Mouse (Mus musculus) liver, embryonic 14.5 days (tissue): ENCODE measurements around the gene Repin1. TPM values are rescaled to one million over a fixed set of nuclear protein-coding genes. Genes with fewer than 3 reads are reported as not detected.

ENCODE experiments used
- ATAC-seq: fragments of 200-750 bp; cut with Nextera tagmentation; 2 replicates; pipeline ENCODE4 v1.8.0; 2017; ENCODE audit warnings: moderate number of reproducible peaks, mild to moderate bottlenecking, moderate library complexity; ENCODE audit not compliant: insufficient read depth
- DNase-seq, 3 experiments: peaks; one replicate each; pipeline ENCODE4 v3.0.0-alpha.2; 2012 to 2013; ENCODE audit warnings: low read depth in 3 of 3, low spot score in 3 of 3
- H3K27ac ChIP-seq: fragments of 300-500 bp; sonication (generic); 2 replicates; pipeline ENCODE4 v1.5.1; 2014; ENCODE audit warnings: moderate library complexity, mild to moderate bottlenecking, control low read depth, inconsistent platforms
- H3K27me3 ChIP-seq: fragments of 300-500 bp; sonication (generic); 2 replicates; pipeline ENCODE4 v1.6.1; 2014; ENCODE audit warnings: mild to moderate bottlenecking, low read length, moderate library complexity; ENCODE audit not compliant: control insufficient read depth, insufficient read depth
- H3K36me3 ChIP-seq: fragments of 300-500 bp; sonication (generic); replicated peaks from 2 replicates; pipeline ENCODE4 v1.6.1; 2014; ENCODE audit warnings: low read depth; ENCODE audit not compliant: control insufficient read depth, insufficient read depth
- H3K4me1 ChIP-seq, 2 experiments: fragments of 200-500 bp in 1 of 2; fragments of 300-500 bp in 1 of 2; sonication (generic) in 1 of 2; replicated peaks; 2 replicates each; pipeline ENCODE4 v1.6.1; 2012 to 2014; ENCODE audit warnings: antibody characterized with exemption in 1 of 2, inconsistent platforms in 1 of 2, low read length in 1 of 2; ENCODE audit not compliant: control insufficient read depth in 2 of 2, insufficient read depth in 2 of 2
- H3K4me2 ChIP-seq: fragments of 300-500 bp; sonication (generic); 2 replicates; pipeline ENCODE4 v1.6.1; 2014; ENCODE audit warnings: low read depth, mild to moderate bottlenecking, control low read depth, moderate library complexity
- H3K4me3 ChIP-seq, 2 experiments: fragments of 200-500 bp in 1 of 2; fragments of 300-500 bp in 1 of 2; sonication (generic) in 1 of 2; 2 replicates each; pipeline ENCODE4 v1.5.1; 2012 to 2014; ENCODE audit warnings: low read depth in 2 of 2, low read length in 2 of 2, mild to moderate bottlenecking in 2 of 2, control low read depth in 1 of 2, inconsistent platforms in 1 of 2, moderate library complexity in 1 of 2; ENCODE audit not compliant: insufficient read depth in 1 of 2
- H3K9ac ChIP-seq: fragments of 300-500 bp; sonication (generic); replicated peaks from 2 replicates; pipeline ENCODE4 v1.6.1; 2014; ENCODE audit warnings: mild to moderate bottlenecking, control low read depth, moderate library complexity
- H3K9me3 ChIP-seq: fragments of 300-500 bp; sonication (generic); 2 replicates; pipeline ENCODE4 v1.6.1; 2016; ENCODE audit warnings: low read length, mixed read lengths; ENCODE audit not compliant: control insufficient read depth
- CTCF ChIP-seq: IDR thresholded peaks from 2 replicates; pipeline ENCODE4 v1.5.1; 2016; ENCODE audit warnings: antibody characterized with exemption, low read depth, control low read depth
- EP300 ChIP-seq: IDR thresholded peaks from 2 replicates; pipeline ENCODE4 v1.6.1; 2016; ENCODE audit warnings: antibody characterized with exemption, low read depth
- WGBS: fragments of 180-500 bp; shearing (Covaris S2); extraction: QIAGEN DNeasy Blood & Tissue Kit; methylation state at CpG from one replicate; pipeline ENCODE4 v1.1.7; 2014; ENCODE audit not compliant: insufficient replicate concordance; 5-methylcytosine and 5-hydroxymethylcytosine counted together
- polyA plus RNA-seq, 2 experiments: library from polyadenylated mRNA; depleted of rRNA in 1 of 2; stranded (reverse) in 1 of 2; unstranded in 1 of 2; fragments of >200 nt; fragmentation: Nextera tagmentation in 1 of 2; extraction: Ambion mirVana in 1 of 2; gene quantifications; 2 replicates each; pipeline versions ENCODE4 v1.2.1 to v1.2.3; 2012 to 2014

The Repin1 gene
- polyA plus RNA-seq, 2 experiments: 6.3 to 7.1 TPM

- TF ChIP-seq CTCF (peak; percentile 66), EP300 (no peak)
Observed at GRCm38 (mm10) chr6:48646995-48647394, 53.3 kb downstream of the Repin1 start, which contains the start of gene Gimap8. Gene Gimap8 (plus strand): TSS chr6:48647234.

GRCm38 (mm10) chr6:48647611-48648010 is 53.9 kb downstream of the Repin1 start:
- no peak for DNase-seq
- no peaks in the 10 kb centered on the region for H3K9me3 ChIP-seq
- no peak overlapping the region for H3K4me2 ChIP-seq
- ATAC-seq: no peak
- 0 out of 4 replicates have a peak, but pooled peaks cover 0 to 1% of the 10 kb centered on the region in 2 experiments for H3K4me1 ChIP-seq
- no peak overlapping the region for H3K27ac ChIP-seq
- H3K36me3 ChIP-seq: no peaks in the 10 kb centered on the region
- H3K27me3 ChIP-seq: no peaks in the 10 kb centered on the region
- H3K4me3 ChIP-seq: no peak overlapping the region
- WGBS: 66% methylated on average over 2 of the region's 2 CpGs
- TF ChIP-seq CTCF: no peak
- TF ChIP-seq EP300: no peak
- no peak overlapping the region for H3K9ac ChIP-seq

More at GRCm38 (mm10) chr6:48646995-48647394, 53.3 kb downstream of the Repin1 start, which contains the start of gene Gimap8:
- H3K4me3 ChIP-seq: no peak within 1 kb of the TSS
- WGBS: 10% methylated on average over 3 of the region's 3 CpGs
- no peak within 1 kb of the TSS for H3K27ac ChIP-seq
- no peaks in the 10 kb centered on the region for H3K27me3 ChIP-seq
- no peak within 1 kb of the TSS for H3K9ac ChIP-seq
- DNase-seq (no peak), ATAC-seq (no peak)
- no peaks in the 10 kb centered on the region for H3K36me3 ChIP-seq
- H3K9me3 ChIP-seq: no peaks in the 10 kb centered on the region
- H3K4me2 ChIP-seq: 0 out of 2 replicates have a peak within 1 kb of the TSS, but pooled peaks have one; percentile 5
- H3K4me1 ChIP-seq: 0 out of 4 replicates have a peak, but pooled peaks cover 0 to 1% of the 10 kb centered on the region in 2 experiments

Other genes starting within 250 kb of the Repin1 start
- 1.6 and 2.0 TPM in 2 replicates for gene Krba1, start 198.3 kb upstream of the Repin1 start, polyA plus RNA-seq (2012; rRNA removed)
- 0.94 and 1.0 TPM in 2 replicates for gene Krba1, start 198.3 kb upstream of the Repin1 start, polyA plus RNA-seq (2014; fragmentation: Nextera tagmentation; extraction: Ambion mirVana)
- 2.2 and 2.8 TPM in 2 replicates for gene Zfp467, start 148.1 kb upstream of the Repin1 start, polyA plus RNA-seq (2012; rRNA removed)
- gene Zfp467, start 148.1 kb upstream of the Repin1 start, polyA plus RNA-seq (2014; fragmentation: Nextera tagmentation; extraction: Ambion mirVana): 2.3 and 2.9 TPM in 2 replicates
- gene Sspo, start 145.7 kb upstream of the Repin1 start, polyA plus RNA-seq (2012; rRNA removed): 0.04 and 0.09 TPM in 2 replicates
- gene Sspo, start 145.7 kb upstream of the Repin1 start, polyA plus RNA-seq (2014; fragmentation: Nextera tagmentation; extraction: Ambion mirVana): not detected in 2 replicates
- 0.75 and 1.0 TPM in 2 replicates for gene Atp6v0e2, start 56.3 kb upstream of the Repin1 start, polyA plus RNA-seq (2012; rRNA removed)
- gene Atp6v0e2, start 56.3 kb upstream of the Repin1 start, polyA plus RNA-seq (2014; fragmentation: Nextera tagmentation; extraction: Ambion mirVana): 0.77 and 0.81 TPM in 2 replicates
- 2.8 and 3.0 TPM in 2 replicates for gene Lrrc61, start 39.1 kb upstream of the Repin1 start, polyA plus RNA-seq (2012; rRNA removed)
- 1.3 and 1.7 TPM in 2 replicates for gene Lrrc61, start 39.1 kb upstream of the Repin1 start, polyA plus RNA-seq (2014; fragmentation: Nextera tagmentation; extraction: Ambion mirVana)
- gene Rarres2, start 21.1 kb upstream of the Repin1 start, polyA plus RNA-seq (2012; rRNA removed): 11.3 and 12.0 TPM in 2 replicates
- 16.3 and 20.0 TPM in 2 replicates for gene Rarres2, start 21.1 kb upstream of the Repin1 start, polyA plus RNA-seq (2014; fragmentation: Nextera tagmentation; extraction: Ambion mirVana)
- not detected in 2 replicates for gene Gm45021, start 4.3 kb upstream of the Repin1 start, polyA plus RNA-seq (2012; rRNA removed)
- gene Gm45021, start 4.3 kb upstream of the Repin1 start, polyA plus RNA-seq (2014; fragmentation: Nextera tagmentation; extraction: Ambion mirVana): not detected in 2 replicates
- not detected in 2 replicates for gene Gm44965, start 58 bp downstream of the Repin1 start, polyA plus RNA-seq (2012; rRNA removed)
- gene Gm44965, start 58 bp downstream of the Repin1 start, polyA plus RNA-seq (2014; fragmentation: Nextera tagmentation; extraction: Ambion mirVana): not detected in 2 replicates
- gene Zfp775, start 8.2 kb downstream of the Repin1 start, polyA plus RNA-seq (2012; rRNA removed): 1.0 TPM in 2 replicates
- gene Zfp775, start 8.2 kb downstream of the Repin1 start, polyA plus RNA-seq (2014; fragmentation: Nextera tagmentation; extraction: Ambion mirVana): 1.4 and 1.7 TPM in 2 replicates
- gene AI854703, start 32.9 kb downstream of the Repin1 start, polyA plus RNA-seq (2012; rRNA removed): 0.31 and 0.34 TPM in 2 replicates
- 0.06 and 0.27 TPM in 2 replicates for gene AI854703, start 32.9 kb downstream of the Repin1 start, polyA plus RNA-seq (2014; fragmentation: Nextera tagmentation; extraction: Ambion mirVana)
- 0.90 and 1.3 TPM in 2 replicates for gene Gimap8, start 53.4 kb downstream of the Repin1 start, polyA plus RNA-seq (2012; rRNA removed)
- 0.17 and 0.18 TPM in 2 replicates for gene Gimap8, start 53.4 kb downstream of the Repin1 start, polyA plus RNA-seq (2014; fragmentation: Nextera tagmentation; extraction: Ambion mirVana)
- 3.9 and 7.2 TPM in 2 replicates for gene Gimap9, start 82.2 kb downstream of the Repin1 start, polyA plus RNA-seq (2012; rRNA removed)
- 8.0 and 10.6 TPM in 2 replicates for gene Gimap9, start 82.2 kb downstream of the Repin1 start, polyA plus RNA-seq (2014; fragmentation: Nextera tagmentation; extraction: Ambion mirVana)
- gene Gimap4, start 90.7 kb downstream of the Repin1 start, polyA plus RNA-seq (2012; rRNA removed): 5.0 and 6.2 TPM in 2 replicates
- gene Gimap4, start 90.7 kb downstream of the Repin1 start, polyA plus RNA-seq (2014; fragmentation: Nextera tagmentation; extraction: Ambion mirVana): 8.3 and 8.8 TPM in 2 replicates
- 2.7 and 4.3 TPM in 2 replicates for gene Gimap6, start 114.3 kb downstream of the Repin1 start, polyA plus RNA-seq (2012; rRNA removed)
- 6.6 and 6.8 TPM in 2 replicates for gene Gimap6, start 114.3 kb downstream of the Repin1 start, polyA plus RNA-seq (2014; fragmentation: Nextera tagmentation; extraction: Ambion mirVana)
- gene Gm28053, start 124.7 kb downstream of the Repin1 start, polyA plus RNA-seq (2012; rRNA removed): 0.39 TPM in 1 of 2 replicates, not detected in the other
- gene Gm28053, start 124.7 kb downstream of the Repin1 start, polyA plus RNA-seq (2014; fragmentation: Nextera tagmentation; extraction: Ambion mirVana): 0.48 and 1.0 TPM in 2 replicates
- gene Gimap7, start 124.7 kb downstream of the Repin1 start, polyA plus RNA-seq (2012; rRNA removed): 0.06 TPM in 1 of 2 replicates, not detected in the other
- gene Gimap7, start 124.7 kb downstream of the Repin1 start, polyA plus RNA-seq (2014; fragmentation: Nextera tagmentation; extraction: Ambion mirVana): 0.10 TPM in 1 of 2 replicates, not detected in the other
- gene Gimap1, start 145.2 kb downstream of the Repin1 start, polyA plus RNA-seq (2012; rRNA removed): 1.1 and 1.8 TPM in 2 replicates
- 3.2 and 5.5 TPM in 2 replicates for gene Gimap1, start 145.2 kb downstream of the Repin1 start, polyA plus RNA-seq (2014; fragmentation: Nextera tagmentation; extraction: Ambion mirVana)
- gene Gimap5, start 152.3 kb downstream of the Repin1 start, polyA plus RNA-seq (2012; rRNA removed): 1.8 and 1.9 TPM in 2 replicates
- 2.1 and 2.7 TPM in 2 replicates for gene Gimap5, start 152.3 kb downstream of the Repin1 start, polyA plus RNA-seq (2014; fragmentation: Nextera tagmentation; extraction: Ambion mirVana)
- gene Gimap3, start 177.0 kb downstream of the Repin1 start, polyA plus RNA-seq (2012; rRNA removed): 0.05 and 0.06 TPM in 2 replicates
- gene Gimap3, start 177.0 kb downstream of the Repin1 start, polyA plus RNA-seq (2014; fragmentation: Nextera tagmentation; extraction: Ambion mirVana): not detected in 2 replicates
- 34.5 and 37.1 TPM in 2 replicates for gene Tmem176a, start 247.0 kb downstream of the Repin1 start, polyA plus RNA-seq (2012; rRNA removed)
- 112 and 126 TPM in 2 replicates for gene Tmem176a, start 247.0 kb downstream of the Repin1 start, polyA plus RNA-seq (2014; fragmentation: Nextera tagmentation; extraction: Ambion mirVana)
- gene Tmem176b, start 247.6 kb downstream of the Repin1 start, polyA plus RNA-seq (2012; rRNA removed): 94.7 and 107 TPM in 2 replicates
- 146 and 152 TPM in 2 replicates for gene Tmem176b, start 247.6 kb downstream of the Repin1 start, polyA plus RNA-seq (2014; fragmentation: Nextera tagmentation; extraction: Ambion mirVana)